Mouse (Mus musculus): ENCODE results near the gene Tnrc6c.

DNA sequence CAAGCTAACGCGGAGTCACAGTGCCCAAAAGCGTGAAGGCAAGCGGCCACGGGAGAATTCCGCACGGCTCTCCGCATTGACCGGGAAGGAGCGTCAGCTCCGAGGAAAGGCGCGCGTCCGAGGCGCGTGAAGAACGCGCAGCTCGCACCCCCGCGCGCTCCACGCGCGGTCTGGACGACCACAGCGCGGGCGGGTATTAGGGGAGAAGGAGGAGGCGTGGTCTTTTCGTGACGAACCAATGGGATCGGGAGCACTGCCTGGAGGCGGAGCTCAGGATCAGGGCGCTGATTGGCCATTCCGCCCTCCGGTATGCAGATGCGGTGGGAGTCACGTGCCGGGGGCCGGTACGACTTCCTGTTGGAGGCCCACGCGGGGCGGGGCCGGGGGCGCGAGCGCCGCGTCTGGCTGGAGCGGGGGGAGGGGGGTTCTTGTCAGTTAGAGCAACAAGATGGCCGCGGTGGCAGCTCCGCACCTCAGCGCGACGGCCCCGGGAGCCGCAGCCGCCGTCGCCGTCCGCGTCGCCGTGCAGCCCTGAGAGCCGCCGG, 363 bp downstream of the Tnrc6c start:
- peak; percentile 92 for TF ChIP-seq POLR2A (IDR thresholded peaks at IDR 0.05; ENCODE audit: low read depth, low read length)
- TF ChIP-seq CTCF (IDR thresholded peaks at IDR 0.05; ENCODE audit: borderline replicate concordance, insufficient read depth, low read length) = no peak

All from embryonic fibroblast, embryonic 13.5 days (primary cell).